Mouse (Mus musculus) lung, adult 2 months (tissue): Measurements from ENCODE around the gene Dennd5a. TPM values are rescaled to one million over a fixed set of nuclear protein-coding genes. Genes with fewer than 3 reads are reported as not detected.

Experiments
- DNase-seq: peaks from one replicate; pipeline ENCODE4 v3.0.0; 2022
- H3K4me1 ChIP-seq: fragments of 200-500 bp; 2 replicates; pipeline ENCODE4 v1.6.1; 2011; ENCODE audit warnings: low read length; ENCODE audit not compliant: control insufficient read depth, insufficient read depth
- H3K4me3 ChIP-seq: fragments of 200-500 bp; replicated peaks from 2 replicates; pipeline ENCODE3; 2011; ENCODE audit warnings: low read depth, mild to moderate bottlenecking, control low read depth, low read length; ENCODE audit errors: extremely low read depth
- CTCF ChIP-seq: fragments of 200-500 bp; IDR thresholded peaks from 2 replicates; pipeline ENCODE4 v1.5.1; 2011; ENCODE audit warnings: mild to moderate bottlenecking, low read length, control low read depth; ENCODE audit not compliant: insufficient read depth
- POLR2A ChIP-seq: fragments of 200-500 bp; IDR thresholded peaks from 2 replicates; pipeline ENCODE4 v1.6.1; 2011; ENCODE audit warnings: low read depth, mild to moderate bottlenecking, control low read depth, low read length, borderline replicate concordance; ENCODE audit errors: extremely low read depth
- WGBS: fragments of 180-500 bp; shearing (Covaris S2); methylation state at CpG from one replicate; pipeline ENCODE4 v1.1.7; 2018; 5-methylcytosine and 5-hydroxymethylcytosine counted together
- polyA plus RNA-seq: library from polyadenylated mRNA; depleted of rRNA; stranded (reverse); fragments of >200 nt; gene quantifications from 2 replicates; pipeline ENCODE4 v1.2.3, GENCODE M21; 2012; rRNA removed

Dennd5a gene
- polyA plus RNA-seq, result 122 and 134 TPM in 2 replicates

GRCm38 (mm10) chr7:109959716-109960612 lies at the start of gene Dennd5a:
Gene Dennd5a, minus strand, starts transcription at chr7:109960470.
- Histone ChIP-seq H3K4me3 (peak within 1 kb of the TSS; percentile 82), H3K4me1 (peaks cover 11% of the 10 kb centered on the region)
- DNase-seq, result peak; percentile 68
- 0 out of 2 replicates have a peak, but pooled peaks have one; percentile 64 for TF ChIP-seq POLR2A
- TF ChIP-seq CTCF, result no peak
- 1% methylated on average over 94 of the region's 107 CpGs for WGBS

- WGBS, result 74% methylated on average over 6 of the region's 6 CpGs
- DNase-seq, result no peak
- TF ChIP-seq CTCF (no peak), POLR2A (no peak)
- Histone ChIP-seq H3K4me3 (no peak overlapping the region), H3K4me1 (no peaks in the 10 kb centered on the region)
These were observed 48.8 kb upstream of the Dennd5a start for GRCm38 (mm10) chr7:110009084-110009483.

GRCm38 (mm10) chr7:110008513-110008912 lies 48.2 kb upstream of the Dennd5a start:
- Histone ChIP-seq H3K4me3 (no peak overlapping the region), H3K4me1 (no peaks in the 10 kb centered on the region)
- 92% methylated on average over 1 of the region's 1 CpGs for WGBS
- DNase-seq, result no peak
- TF ChIP-seq POLR2A (no peak), CTCF (no peak)

GRCm38 (mm10) chr7:110006471-110007195 lies 46.4 kb upstream of the Dennd5a start:
- no peaks in the 10 kb centered on the region for H3K4me1 ChIP-seq
- TF ChIP-seq POLR2A (no peak), CTCF (no peak)
- H3K4me3 ChIP-seq, result no peak overlapping the region
- no peak for DNase-seq
- 75% methylated on average over 5 of the region's 5 CpGs for WGBS

- TF ChIP-seq POLR2A (no peak), CTCF (no peak)
These were observed 45.7 kb upstream of the Dennd5a start for GRCm38 (mm10) chr7:110005976-110006375.

GRCm38 (mm10) chr7:110002968-110003367 lies 42.7 kb upstream of the Dennd5a start:
- TF ChIP-seq CTCF (no peak), POLR2A (no peak)
- WGBS, result 13% methylated on average over 20 of the region's 20 CpGs
- Histone ChIP-seq H3K4me1 (no peaks in the 10 kb centered on the region), H3K4me3 (no peak overlapping the region)
- peak; percentile 20 for DNase-seq

More at GRCm38 (mm10) chr7:110005976-110006375, 45.7 kb upstream of the Dennd5a start:
- no peaks in the 10 kb centered on the region for H3K4me1 ChIP-seq
- H3K4me3 ChIP-seq, result no peak overlapping the region
- DNase-seq, result no peak

GRCm38 (mm10) chr7:110002092-110002491 lies 41.8 kb upstream of the Dennd5a start:
- no peak for DNase-seq
- TF ChIP-seq CTCF (no peak), POLR2A (no peak)
- Histone ChIP-seq H3K4me1 (no peaks in the 10 kb centered on the region), H3K4me3 (no peak overlapping the region)

GRCm38 (mm10) chr7:109998388-109998787 lies 38.1 kb upstream of the Dennd5a start:
- Histone ChIP-seq H3K4me1 (peaks cover 2% of the 10 kb centered on the region; the same call in 1 of the 2 replicates), H3K4me3 (no peak overlapping the region)
- WGBS, result 85% methylated on average over 4 of the region's 4 CpGs
- DNase-seq, result no peak
- TF ChIP-seq CTCF, result no peak

- DNase-seq, result peak; percentile 18
- H3K4me3 ChIP-seq, result no peak overlapping the region
- 41% methylated on average over 2 of the region's 2 CpGs for WGBS
- H3K4me1 ChIP-seq, result peaks cover 7% of the 10 kb centered on the region; the same call in 1 of the 2 replicates
- TF ChIP-seq CTCF (no peak), POLR2A (no peak)
These were observed 33.1 kb upstream of the Dennd5a start for GRCm38 (mm10) chr7:109993157-109993959.
